Comparison of ENCODE assay signal across 11 mouse cellular contexts in the genomic region with DNA sequence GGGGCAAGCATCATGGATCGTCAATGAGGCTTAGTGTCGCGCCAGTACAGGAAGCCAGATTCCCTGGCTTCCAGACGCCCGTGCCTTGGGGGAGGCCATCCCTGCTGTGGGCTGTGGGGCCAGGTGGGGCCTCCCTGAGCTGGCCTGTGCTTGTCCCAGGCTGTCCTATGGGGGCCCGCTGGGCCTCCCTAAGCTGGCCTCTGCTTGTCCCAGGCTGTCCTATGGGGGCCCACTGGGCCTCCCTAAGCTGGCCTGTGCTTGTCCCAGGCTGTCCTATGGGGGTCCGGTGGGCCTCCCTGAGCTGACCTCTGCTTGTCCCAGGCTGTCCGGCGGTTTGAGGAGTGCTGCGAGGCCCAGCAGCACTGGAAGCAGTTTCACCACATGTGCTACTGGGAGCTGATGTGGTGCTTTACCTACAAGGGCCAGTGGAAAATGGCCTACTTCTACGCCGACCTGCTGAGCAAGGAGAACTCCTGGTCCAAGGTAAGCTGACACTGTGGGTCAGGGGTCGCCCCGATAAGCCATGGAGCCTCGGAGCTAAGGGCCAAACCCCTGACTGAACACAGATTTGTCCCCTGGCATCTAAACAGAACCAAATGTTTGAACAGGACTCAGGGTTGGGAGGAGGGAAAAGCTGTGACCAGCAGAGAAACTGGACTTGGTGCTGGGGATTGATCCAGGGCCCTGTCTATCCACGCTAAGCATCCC. TPM values are rescaled to one million over a fixed set of nuclear protein-coding genes. Genes with fewer than 3 reads are reported as not detected.
DNase-seq lines count a peak whose midpoint lies in the region; ATAC-seq and TF ChIP-seq lines count a peak whose summit lies in the region.
"Had no signal": no experiment of that assay in that cellular context is flagged by ENCODE, and none has a peak within 500 bp of the region (broad histone marks: within the 10 kb centered on the region; RNA-seq: fewer than 3 reads in every experiment).

No protein-coding gene starts in this region.

- H3ac ChIP-seq in myocyte (ENCODE audit: control insufficient read depth, insufficient read length): no peak overlapping the region

- H3K27me3 ChIP-seq in heart, embryonic 10.5 days (ENCODE audit: insufficient read depth, poor library complexity, severe bottlenecking): no peaks in the 10 kb centered on the region
- no peaks in the 10 kb centered on the region for H3K27me3 ChIP-seq in neural tube, embryonic 15.5 days (replicated peaks)
- H3K27me3 ChIP-seq in liver, embryonic 11.5 days (replicated peaks; ENCODE audit: control insufficient read depth, insufficient read depth, low read length): no peaks in the 10 kb centered on the region
- H3K27me3 ChIP-seq in myocyte (ENCODE audit: control insufficient read depth, insufficient read depth, insufficient read length): no peaks in the 10 kb centered on the region
- H3K27me3 ChIP-seq: embryonic facial prominence, embryonic 15.5 days had no signal

- H3K4me2 ChIP-seq in neural tube, embryonic 15.5 days: no peak overlapping the region
- H3K4me2 ChIP-seq in liver, embryonic 11.5 days: no peak overlapping the region
- H3K4me2 ChIP-seq in myocyte (ENCODE audit: low read depth): peak overlapping the region; percentile 55
- H3K4me2 ChIP-seq: embryonic facial prominence, embryonic 15.5 days had no signal

- DNase-seq in heart, embryonic 10.5 days (ENCODE audit: low spot score): no peak
- no peak for DNase-seq in heart, postnatal 4 days
- no peak for DNase-seq in neural tube, embryonic 10.5 days (ENCODE audit: extremely low spot score, low spot score)
- DNase-seq in liver, embryonic 11.5 days (ENCODE audit: low spot score): no peak
- no peak for DNase-seq in adrenal gland, postnatal 36 days
- no peak for DNase-seq in retina, postnatal 1 day
- DNase-seq: layer of hippocampus, adult 9-11 months had no signal

- TF ChIP-seq POLR2A in myocyte (IDR thresholded peaks at IDR 0.05; ENCODE audit: insufficient read length, low read depth): no peak

- H3K9me3 ChIP-seq in heart, embryonic 10.5 days: no peaks in the 10 kb centered on the region
- no peaks in the 10 kb centered on the region for H3K9me3 ChIP-seq in neural tube, embryonic 15.5 days (replicated peaks)
- H3K9me3 ChIP-seq in liver, embryonic 11.5 days (ENCODE audit: control insufficient read depth, low read length): no peaks in the 10 kb centered on the region
- H3K9me3 ChIP-seq: embryonic facial prominence, embryonic 15.5 days had no signal

- H3K4me3 ChIP-seq in heart, embryonic 10.5 days: no peak overlapping the region
- H3K4me3 ChIP-seq in neural tube, embryonic 15.5 days (replicated peaks): no peak overlapping the region
- no peak overlapping the region for H3K4me3 ChIP-seq in liver, embryonic 11.5 days (ENCODE audit: low read depth, low read length)
- no peak overlapping the region for H3K4me3 ChIP-seq in myocyte
- H3K4me3 ChIP-seq: embryonic facial prominence, embryonic 15.5 days had no signal

- H3K79me2 ChIP-seq in myocyte (ENCODE audit: control insufficient read depth, insufficient read depth): peaks cover 5% of the 10 kb centered on the region

- H3K36me3 ChIP-seq in heart, embryonic 10.5 days: no peaks in the 10 kb centered on the region
- H3K36me3 ChIP-seq in neural tube, embryonic 15.5 days: no peaks in the 10 kb centered on the region
- no peaks in the 10 kb centered on the region for H3K36me3 ChIP-seq in liver, embryonic 11.5 days (ENCODE audit: control insufficient read depth, insufficient read depth, low read length)
- no peaks in the 10 kb centered on the region for H3K36me3 ChIP-seq in myocyte (ENCODE audit: control insufficient read depth, insufficient read depth)
- H3K36me3 ChIP-seq: embryonic facial prominence, embryonic 15.5 days had no signal

- peaks cover 35% of the 10 kb centered on the region for H3K4me1 ChIP-seq in heart, embryonic 10.5 days
- peaks cover 5% of the 10 kb centered on the region; the same call in 1 of the 2 replicates for H3K4me1 ChIP-seq in neural tube, embryonic 15.5 days
- H3K4me1 ChIP-seq in liver, embryonic 11.5 days (replicated peaks; ENCODE audit: control insufficient read depth, insufficient read depth, low read length): peaks cover 17% of the 10 kb centered on the region

- H3K9ac ChIP-seq in neural tube, embryonic 15.5 days (replicated peaks): no peak overlapping the region
- H3K9ac ChIP-seq in liver, embryonic 11.5 days (ENCODE audit: low read depth, low read length): no peak overlapping the region
- H3K9ac ChIP-seq: embryonic facial prominence, embryonic 15.5 days; liver, embryonic 14.5 days had no signal

- H3K27ac ChIP-seq in heart, embryonic 10.5 days: peak overlapping the region; percentile 24; the same call in 1 of the 2 replicates
- H3K27ac ChIP-seq in neural tube, embryonic 15.5 days (replicated peaks): no peak overlapping the region
- peak overlapping the region; percentile 42; the same call in 1 of the 2 replicates for H3K27ac ChIP-seq in liver, embryonic 11.5 days (ENCODE audit: low read depth, low read length)
- H3K27ac ChIP-seq: embryonic facial prominence, embryonic 15.5 days; liver, embryonic 14.5 days had no signal

- 71% methylated on average over 16 of the region's 16 CpGs for WGBS in heart, embryonic 10.5 days
- WGBS in neural tube, embryonic 15.5 days: 83% methylated on average over 16 of the region's 16 CpGs
- 76% methylated on average over 16 of the region's 16 CpGs for WGBS in liver, embryonic 11.5 days

- ATAC-seq in neural tube, embryonic 15.5 days (ENCODE audit: low FRiP score): peak; percentile 12; the same call in 1 of the 2 replicates
- no peak; the same call in 1 of the 2 replicates for ATAC-seq in liver, embryonic 11.5 days (replicated peaks; ENCODE audit: low FRiP score)

TF ChIP-seq in myocyte, 11 proteins besides CTCF, POLR2A, EP300 and RAD21:
- no peak for TF ChIP-seq TCF3 (IDR thresholded peaks at IDR 0.05; ENCODE audit: insufficient read length, low read depth)
- TF ChIP-seq MYOD1 (IDR thresholded peaks at IDR 0.05; ENCODE audit: control insufficient read depth in 1 of 3, insufficient read length in 2 of 3, low read depth in 2 of 3): no peak
- no peak for TF ChIP-seq MAX (IDR thresholded peaks at IDR 0.05; ENCODE audit: low read depth)
- no peak for TF ChIP-seq REST (IDR thresholded peaks at IDR 0.05; ENCODE audit: insufficient read depth, insufficient read length)
- TF ChIP-seq POLR2AphosphoS2 (IDR thresholded peaks at IDR 0.05; ENCODE audit: insufficient read length, low read depth): no peak
- no peak for TF ChIP-seq MYOG (IDR thresholded peaks at IDR 0.05; ENCODE audit: control insufficient read depth in 1 of 3, insufficient read depth in 1 of 3, insufficient read length in 2 of 3, low read depth in 2 of 3)
- no peak for TF ChIP-seq E2F4 (IDR thresholded peaks at IDR 0.05; ENCODE audit: insufficient read depth)
- TF ChIP-seq SRF (IDR thresholded peaks at IDR 0.05; ENCODE audit: control insufficient read depth, insufficient read length, low read depth): no peak
- no peak for TF ChIP-seq USF1 (IDR thresholded peaks at IDR 0.05; ENCODE audit: low read depth)
- no peak for TF ChIP-seq TCF12 (IDR thresholded peaks at IDR 0.05; ENCODE audit: insufficient read depth, poor library complexity, severe bottlenecking)
- no peak for TF ChIP-seq CEBPB (IDR thresholded peaks at IDR 0.05; ENCODE audit: insufficient read depth, poor library complexity, severe bottlenecking)

RNA-seq across cellular contexts. Expression of gene Ttc39a, which starts 26.4 kb away (rescaled TPM):
- 9.4 and 10.7 TPM in 2 replicates for polyA plus RNA-seq in heart, embryonic 10.5 days (2016; fragmentation: Nextera tagmentation; extraction: Ambion mirVana)
- 1 to 10 TPM; 3.3 to 4.1 TPM for total RNA-seq in heart, postnatal 4 days (2021)
- polyA plus RNA-seq in neural tube, embryonic 15.5 days (2015; fragmentation: Nextera tagmentation; extraction: Ambion mirVana): 4.9 and 6.2 TPM in 2 replicates
- 10.9 and 12.0 TPM in 2 replicates for polyA plus RNA-seq in liver, embryonic 11.5 days (2014; fragmentation: Nextera tagmentation; extraction: Ambion mirVana)
- polyA plus RNA-seq in myocyte (2012; fragmentation: generic; extraction: Trizol): 0.70 TPM
- 1 to 10 TPM; 4.2 to 5.0 TPM for total RNA-seq in adrenal gland, postnatal 36 days (2021)

RNA-seq across cellular contexts. Expression of gene Rnf11, which starts 51.7 kb away (rescaled TPM):
- polyA plus RNA-seq in heart, embryonic 10.5 days (2016; fragmentation: Nextera tagmentation; extraction: Ambion mirVana): 31.1 and 31.4 TPM in 2 replicates
- total RNA-seq in heart, postnatal 4 days (2021): 100 to 1,000 TPM; 106 to 107 TPM
- 58.1 and 67.8 TPM in 2 replicates for polyA plus RNA-seq in neural tube, embryonic 15.5 days (2015; fragmentation: Nextera tagmentation; extraction: Ambion mirVana)
- 25.0 and 25.2 TPM in 2 replicates for polyA plus RNA-seq in liver, embryonic 11.5 days (2014; fragmentation: Nextera tagmentation; extraction: Ambion mirVana)
- polyA plus RNA-seq in myocyte (2012; fragmentation: generic; extraction: Trizol): 127 TPM
- 100 to 1,000 TPM; 182 to 206 TPM for total RNA-seq in adrenal gland, postnatal 36 days (2021)
